In the genomic region with DNA sequence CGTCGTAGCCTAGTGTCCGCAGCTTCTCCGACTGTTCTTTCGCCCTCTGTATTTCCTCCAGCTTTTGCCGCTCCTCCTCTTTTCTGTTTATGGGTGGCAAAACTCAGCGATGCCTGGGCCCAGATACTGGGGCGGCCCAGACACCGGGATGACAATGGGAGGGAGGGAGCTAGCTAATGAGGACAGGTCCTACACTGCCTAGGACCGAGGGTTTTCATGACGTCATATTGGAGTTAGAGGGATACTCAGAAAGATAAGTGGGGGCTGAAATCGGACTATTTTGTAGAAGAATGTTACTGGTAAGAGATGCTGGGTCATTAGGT, we compare ENCODE assay signal across 9 mouse cellular contexts. TPM values are rescaled to one million over a fixed set of nuclear protein-coding genes. Genes with fewer than 3 reads are reported as not detected.
A peak's percentile ranks its signal among the peaks of the same experiment; 100 is the strongest.
DNase-seq lines count a peak whose midpoint lies in the region; ATAC-seq and TF ChIP-seq lines count a peak whose summit lies in the region.
"Had no signal": no experiment of that assay in that cellular context is flagged by ENCODE, and none has a peak within 500 bp of the region (broad histone marks: within the 10 kb centered on the region; RNA-seq: fewer than 3 reads in every experiment).

No protein-coding gene starts in this region.

- no peaks in the 10 kb centered on the region for H3K9me3 ChIP-seq in forebrain, embryonic 12.5 days
- no peaks in the 10 kb centered on the region for H3K9me3 ChIP-seq in forebrain, embryonic 15.5 days
- no peaks in the 10 kb centered on the region for H3K9me3 ChIP-seq in lung, embryonic 16.5 days (ENCODE audit: control insufficient read depth, low read length)
- H3K9me3 ChIP-seq in intestine, embryonic 14.5 days (ENCODE audit: control insufficient read depth, low read length) = no peaks in the 10 kb centered on the region
- H3K9me3 ChIP-seq in neural tube, embryonic 12.5 days = no peaks in the 10 kb centered on the region

- TF ChIP-seq CTCF in lung, adult 2 months (IDR thresholded peaks at IDR 0.05; ENCODE audit: insufficient read depth, low read length) = no peak

- peaks cover 100% of the 10 kb centered on the region for H3K27me3 ChIP-seq in forebrain, embryonic 12.5 days
- H3K27me3 ChIP-seq in forebrain, embryonic 15.5 days = peaks cover 98% of the 10 kb centered on the region
- H3K27me3 ChIP-seq in lung, embryonic 16.5 days (ENCODE audit: control insufficient read depth, insufficient read depth, low read depth, low read length) = peaks cover 83% of the 10 kb centered on the region
- H3K27me3 ChIP-seq in intestine, embryonic 14.5 days (replicated peaks; ENCODE audit: control insufficient read depth, insufficient read depth, low read length) = peaks cover 96% of the 10 kb centered on the region
- H3K27me3 ChIP-seq in neural tube, embryonic 12.5 days (replicated peaks) = peaks cover 99% of the 10 kb centered on the region

- TF ChIP-seq POLR2A in lung, adult 2 months (IDR thresholded peaks at IDR 0.05; ENCODE audit: borderline replicate concordance, extremely low read depth, low read depth, low read length) = no peak

- no peaks in the 10 kb centered on the region for H3K36me3 ChIP-seq in forebrain, embryonic 12.5 days (replicated peaks)
- no peaks in the 10 kb centered on the region for H3K36me3 ChIP-seq in forebrain, embryonic 15.5 days
- no peaks in the 10 kb centered on the region for H3K36me3 ChIP-seq in lung, embryonic 16.5 days (ENCODE audit: control insufficient read depth, insufficient read depth, low read length)
- no peaks in the 10 kb centered on the region for H3K36me3 ChIP-seq in intestine, embryonic 14.5 days (ENCODE audit: control insufficient read depth, insufficient read depth, low read length)
- H3K36me3 ChIP-seq in neural tube, embryonic 12.5 days = no peaks in the 10 kb centered on the region

- H3K9ac ChIP-seq in forebrain, embryonic 12.5 days = no peak overlapping the region
- H3K9ac ChIP-seq in forebrain, embryonic 15.5 days (replicated peaks) = no peak overlapping the region
- H3K9ac ChIP-seq in lung, embryonic 16.5 days (ENCODE audit: low read length) = no peak overlapping the region
- H3K9ac ChIP-seq in intestine, embryonic 14.5 days (ENCODE audit: low read length) = no peak overlapping the region
- H3K9ac ChIP-seq in neural tube, embryonic 12.5 days = no peak overlapping the region

- H3K27ac ChIP-seq in forebrain, embryonic 12.5 days = no peak overlapping the region
- no peak overlapping the region for H3K27ac ChIP-seq in forebrain, embryonic 15.5 days (replicated peaks)
- H3K27ac ChIP-seq in lung, embryonic 16.5 days (ENCODE audit: low read length) = no peak overlapping the region
- no peak overlapping the region for H3K27ac ChIP-seq in intestine, embryonic 14.5 days (ENCODE audit: low read depth)
- H3K27ac ChIP-seq in neural tube, embryonic 12.5 days = no peak overlapping the region

- no peak for ATAC-seq in forebrain, embryonic 12.5 days (ENCODE audit: low FRiP score)
- ATAC-seq in forebrain, embryonic 15.5 days (replicated peaks) = no peak
- no peak for ATAC-seq in lung, embryonic 16.5 days (ENCODE audit: low read depth)
- ATAC-seq in intestine, embryonic 14.5 days (replicated peaks; ENCODE audit: low FRiP score, low TSS enrichment, low read depth) = no peak
- no peak for ATAC-seq in neural tube, embryonic 12.5 days (ENCODE audit: low FRiP score, low read depth)

- no peak for DNase-seq in lung, adult 2 months
- DNase-seq in intestine, embryonic 14.5 days (ENCODE audit: low spot score) = no peak
- no peak for DNase-seq in right cerebral cortex, postnatal 4 days
- DNase-seq in layer of hippocampus, adult 18-20 months (ENCODE audit: low spot score in 2 of 2) = no peak
- DNase-seq: cerebellum, adult 11 months had no signal

- peaks cover 29% of the 10 kb centered on the region for H3K4me1 ChIP-seq in forebrain, embryonic 12.5 days
- peaks cover 32% of the 10 kb centered on the region for H3K4me1 ChIP-seq in forebrain, embryonic 15.5 days
- H3K4me1 ChIP-seq in lung, embryonic 16.5 days (replicated peaks; ENCODE audit: control insufficient read depth, insufficient read depth, low read length) = peaks cover 27% of the 10 kb centered on the region
- peaks cover 12% of the 10 kb centered on the region for H3K4me1 ChIP-seq in lung, adult 2 months (ENCODE audit: control insufficient read depth, insufficient read depth, low read length)
- peaks cover 26% of the 10 kb centered on the region for H3K4me1 ChIP-seq in intestine, embryonic 14.5 days (replicated peaks; ENCODE audit: control insufficient read depth, insufficient read depth, low read length)
- H3K4me1 ChIP-seq in neural tube, embryonic 12.5 days = peaks cover 37% of the 10 kb centered on the region

- peak overlapping the region; percentile 5; the same call in 1 of the 2 replicates for H3K4me3 ChIP-seq in forebrain, embryonic 12.5 days (replicated peaks)
- no peak overlapping the region for H3K4me3 ChIP-seq in forebrain, embryonic 15.5 days
- H3K4me3 ChIP-seq in lung, embryonic 16.5 days (ENCODE audit: low read length) = peak overlapping the region; percentile 9; the same call in 1 of the 2 replicates
- no peak overlapping the region for H3K4me3 ChIP-seq in lung, adult 2 months (replicated peaks; ENCODE audit: extremely low read depth, low read depth, low read length)
- H3K4me3 ChIP-seq in intestine, embryonic 14.5 days (ENCODE audit: low read depth, low read length) = peak overlapping the region; percentile 2; the same call in 1 of the 2 replicates
- no peak overlapping the region for H3K4me3 ChIP-seq in neural tube, embryonic 12.5 days

- 1% methylated on average over 12 of the region's 12 CpGs for WGBS in forebrain, embryonic 12.5 days
- WGBS in forebrain, embryonic 15.5 days = under 1% methylated on average over 12 of the region's 12 CpGs
- 3% methylated on average over 12 of the region's 12 CpGs for WGBS in lung, embryonic 16.5 days
- 8% methylated on average over 12 of the region's 12 CpGs for whole genome bisulfite sequencing in lung, adult 2 months
- 3% methylated on average over 12 of the region's 12 CpGs for WGBS in intestine, embryonic 14.5 days
- WGBS in neural tube, embryonic 12.5 days = under 1% methylated on average over 12 of the region's 12 CpGs

- H3K4me2 ChIP-seq in forebrain, embryonic 12.5 days = peak overlapping the region; percentile 13; the same call in 1 of the 2 replicates
- no peak overlapping the region for H3K4me2 ChIP-seq in forebrain, embryonic 15.5 days (replicated peaks)
- H3K4me2 ChIP-seq in lung, embryonic 16.5 days (ENCODE audit: low read depth, low read length) = no peak overlapping the region; the same call in 1 of the 2 replicates
- H3K4me2 ChIP-seq in intestine, embryonic 14.5 days (ENCODE audit: low read length) = peak overlapping the region; percentile 23
- H3K4me2 ChIP-seq in neural tube, embryonic 12.5 days (replicated peaks) = peak overlapping the region; percentile 45

RNA-seq across cellular contexts. Expression of gene Tnfrsf25, which starts 5.4 kb away (rescaled TPM):
- polyA plus RNA-seq in forebrain, embryonic 12.5 days (2016; fragmentation: Nextera tagmentation; extraction: Ambion mirVana) = 0.66 and 0.76 TPM in 2 replicates
- 0.53 and 1.0 TPM in 2 replicates for polyA plus RNA-seq in forebrain, embryonic 15.5 days (2015; fragmentation: Nextera tagmentation; extraction: Ambion mirVana)
- 1.6 and 2.4 TPM in 2 replicates for polyA plus RNA-seq in lung, embryonic 16.5 days (2015; fragmentation: Nextera tagmentation; extraction: Ambion mirVana)
- polyA plus RNA-seq in lung, adult 2 months (2012; rRNA removed) = 8.1 and 12.7 TPM in 2 replicates
- polyA plus RNA-seq in intestine, embryonic 14.5 days (2014; fragmentation: Nextera tagmentation; extraction: Ambion mirVana) = 0.97 and 0.98 TPM in 2 replicates
- polyA plus RNA-seq in neural tube, embryonic 12.5 days (2016; fragmentation: Nextera tagmentation; extraction: Ambion mirVana) = 0.80 and 1.2 TPM in 2 replicates
- total RNA-seq in layer of hippocampus, adult 18-20 months (2021) = 10 to 100 TPM; 40.4 to 49.5 TPM

RNA-seq across cellular contexts. Expression of gene Espn, which starts 31.0 kb away (rescaled TPM):
- polyA plus RNA-seq in forebrain, embryonic 12.5 days (2016; fragmentation: Nextera tagmentation; extraction: Ambion mirVana) = 1.8 and 2.1 TPM in 2 replicates
- polyA plus RNA-seq in forebrain, embryonic 15.5 days (2015; fragmentation: Nextera tagmentation; extraction: Ambion mirVana) = 0.09 and 0.10 TPM in 2 replicates
- polyA plus RNA-seq in lung, embryonic 16.5 days (2015; fragmentation: Nextera tagmentation; extraction: Ambion mirVana) = 6.6 and 10.1 TPM in 2 replicates
- 9.8 and 16.3 TPM in 2 replicates for polyA plus RNA-seq in lung, adult 2 months (2012; rRNA removed)
- 22.8 and 24.2 TPM in 2 replicates for polyA plus RNA-seq in intestine, embryonic 14.5 days (2014; fragmentation: Nextera tagmentation; extraction: Ambion mirVana)
- 0.32 and 0.55 TPM in 2 replicates for polyA plus RNA-seq in neural tube, embryonic 12.5 days (2016; fragmentation: Nextera tagmentation; extraction: Ambion mirVana)
- 1 to 10 TPM; 2.8 to 3.0 TPM for total RNA-seq in layer of hippocampus, adult 18-20 months (2021)

RNA-seq across cellular contexts. Expression of gene Hes2, which starts 37.5 kb away (rescaled TPM):
- polyA plus RNA-seq in forebrain, embryonic 12.5 days (2016; fragmentation: Nextera tagmentation; extraction: Ambion mirVana) = not detected in 2 replicates
- polyA plus RNA-seq in forebrain, embryonic 15.5 days (2015; fragmentation: Nextera tagmentation; extraction: Ambion mirVana) = not detected in 2 replicates
- 0.54 and 0.87 TPM in 2 replicates for polyA plus RNA-seq in lung, embryonic 16.5 days (2015; fragmentation: Nextera tagmentation; extraction: Ambion mirVana)
- 5.4 and 6.2 TPM in 2 replicates for polyA plus RNA-seq in lung, adult 2 months (2012; rRNA removed)
- polyA plus RNA-seq in intestine, embryonic 14.5 days (2014; fragmentation: Nextera tagmentation; extraction: Ambion mirVana) = not detected in 2 replicates
- 0.24 and 1.7 TPM in 2 replicates for polyA plus RNA-seq in neural tube, embryonic 12.5 days (2016; fragmentation: Nextera tagmentation; extraction: Ambion mirVana)
- total RNA-seq in layer of hippocampus, adult 18-20 months (2021) = not detected

RNA-seq across cellular contexts. Expression of gene Plekhg5, which starts 48.8 kb away (rescaled TPM):
- 9.5 and 10.8 TPM in 2 replicates for polyA plus RNA-seq in forebrain, embryonic 12.5 days (2016; fragmentation: Nextera tagmentation; extraction: Ambion mirVana)
- polyA plus RNA-seq in forebrain, embryonic 15.5 days (2015; fragmentation: Nextera tagmentation; extraction: Ambion mirVana) = 9.3 and 10.9 TPM in 2 replicates
- 23.3 and 24.1 TPM in 2 replicates for polyA plus RNA-seq in lung, embryonic 16.5 days (2015; fragmentation: Nextera tagmentation; extraction: Ambion mirVana)
- polyA plus RNA-seq in lung, adult 2 months (2012; rRNA removed) = 46.7 and 49.9 TPM in 2 replicates
- polyA plus RNA-seq in intestine, embryonic 14.5 days (2014; fragmentation: Nextera tagmentation; extraction: Ambion mirVana) = 9.0 and 9.2 TPM in 2 replicates
- 10.4 and 10.6 TPM in 2 replicates for polyA plus RNA-seq in neural tube, embryonic 12.5 days (2016; fragmentation: Nextera tagmentation; extraction: Ambion mirVana)
- 100 to 1,000 TPM; 147 to 149 TPM for total RNA-seq in layer of hippocampus, adult 18-20 months (2021)

RNA-seq across cellular contexts. Expression of gene Acot7, which starts 56.8 kb away (rescaled TPM):
- 85.9 and 86.7 TPM in 2 replicates for polyA plus RNA-seq in forebrain, embryonic 12.5 days (2016; fragmentation: Nextera tagmentation; extraction: Ambion mirVana)
- polyA plus RNA-seq in forebrain, embryonic 15.5 days (2015; fragmentation: Nextera tagmentation; extraction: Ambion mirVana) = 210 and 219 TPM in 2 replicates
- 66.5 and 69.0 TPM in 2 replicates for polyA plus RNA-seq in lung, embryonic 16.5 days (2015; fragmentation: Nextera tagmentation; extraction: Ambion mirVana)
- 118 and 125 TPM in 2 replicates for polyA plus RNA-seq in lung, adult 2 months (2012; rRNA removed)
- polyA plus RNA-seq in intestine, embryonic 14.5 days (2014; fragmentation: Nextera tagmentation; extraction: Ambion mirVana) = 61.5 and 69.7 TPM in 2 replicates
- polyA plus RNA-seq in neural tube, embryonic 12.5 days (2016; fragmentation: Nextera tagmentation; extraction: Ambion mirVana) = 191 and 213 TPM in 2 replicates
- total RNA-seq in layer of hippocampus, adult 18-20 months (2021) = 100 to 1,000 TPM; 329 to 352 TPM

Comparison
In these comparisons a context has a peak if more than half of its experiments do, and no peak if none do; other contexts are left out.
1. H3K4me2 ChIP-seq: peak in forebrain, embryonic 12.5 days (single experiment), intestine, embryonic 14.5 days (single experiment) and neural tube, embryonic 12.5 days (single experiment); none in forebrain, embryonic 15.5 days (single experiment) and lung, embryonic 16.5 days (single experiment).
2. H3K4me3 ChIP-seq: peak in forebrain, embryonic 12.5 days (single experiment), lung, embryonic 16.5 days (single experiment) and intestine, embryonic 14.5 days (single experiment); none in forebrain, embryonic 15.5 days (single experiment), lung, adult 2 months (single experiment) and neural tube, embryonic 12.5 days (single experiment).